Mouse (Mus musculus): ENCODE measurements around the gene Sned1.
"Not testable (repeated sequence)": the region's sequence is repeated elsewhere in the genome, so short reads cannot be mapped to it uniquely, and the experiment has no call there.

The Sned1 gene

DNA sequence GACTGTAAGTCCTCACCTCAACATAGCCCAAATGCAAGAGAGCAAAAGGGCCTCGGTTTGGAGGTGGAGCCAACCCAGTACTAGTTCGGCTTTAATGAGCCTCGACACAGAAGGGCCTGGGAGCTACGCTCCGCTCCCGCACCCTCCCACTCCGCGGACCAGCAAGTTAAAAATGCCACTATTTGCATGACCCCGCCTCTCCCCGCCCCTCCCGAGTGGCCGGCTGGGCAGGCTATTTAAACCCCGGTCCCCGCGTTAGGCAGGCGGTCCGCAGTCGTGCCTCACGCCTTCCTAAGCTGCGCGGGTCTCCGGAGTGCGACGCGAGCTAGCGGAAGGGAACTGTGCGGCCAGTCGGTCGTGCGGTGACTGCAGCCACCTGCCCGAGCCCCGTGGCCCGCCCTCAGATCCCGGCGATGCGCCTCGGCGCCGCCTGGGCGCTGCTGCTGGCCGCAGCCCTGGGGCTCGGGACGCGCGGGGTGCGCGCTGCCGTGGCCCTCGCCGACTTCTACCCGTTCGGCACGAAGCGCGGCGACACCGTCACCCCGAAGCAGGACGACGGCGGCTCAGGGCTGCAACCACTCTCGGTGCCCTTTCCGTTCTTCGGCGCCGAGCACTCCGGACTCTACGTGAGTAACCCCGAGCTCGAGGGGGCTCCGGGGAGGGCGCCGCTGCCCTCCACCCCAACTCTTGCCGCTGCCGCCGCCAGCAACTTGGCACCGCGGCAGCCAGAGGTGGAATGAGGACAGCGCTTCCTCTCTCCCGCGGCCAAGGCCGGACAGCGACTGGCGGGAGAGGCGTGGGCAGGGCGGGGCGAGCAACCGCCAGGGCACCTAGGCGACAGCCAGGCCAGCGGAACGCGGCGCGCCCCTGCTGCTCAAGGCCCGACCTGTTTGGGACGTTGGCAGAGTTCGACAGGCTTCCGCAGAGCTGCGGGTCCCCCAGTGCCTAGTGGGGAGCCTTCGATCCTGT lies at the start of gene Sned1:
Gene Sned1, plus strand, starts transcription at position 266 of the 969 bp plus-strand sequence.
- in situ Hi-C loops (cut with MboI; ENCODE audit: low sequenced_read_pairs), result no loop called here

DNA sequence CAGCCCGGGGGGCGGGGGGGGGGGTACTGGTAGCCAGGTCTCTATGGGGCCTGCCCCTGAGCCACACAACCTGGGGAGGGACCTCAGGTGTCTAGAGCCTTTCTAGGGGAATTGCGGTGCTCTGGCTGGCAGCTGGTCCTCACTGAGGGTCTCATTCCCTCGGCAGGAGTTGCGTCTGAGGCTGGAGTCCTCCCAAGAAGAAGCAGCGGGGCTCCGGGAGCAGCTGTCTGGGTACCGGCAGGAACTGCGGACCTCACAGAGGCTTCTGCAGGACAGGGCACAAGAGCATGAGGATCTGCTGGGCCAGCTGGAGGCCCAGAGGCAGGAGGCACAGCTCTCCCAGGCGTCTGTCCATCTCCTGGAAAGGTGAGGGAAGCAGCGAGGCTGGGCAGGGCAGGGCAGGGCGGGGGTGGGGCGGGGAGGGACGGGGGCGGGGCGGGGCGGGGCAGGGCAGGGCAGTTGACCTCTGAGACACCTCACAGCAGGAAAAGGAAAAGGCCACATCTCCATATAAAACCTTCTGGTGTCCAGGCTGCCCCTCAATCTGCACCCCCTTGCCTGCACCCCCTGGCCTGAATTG lies 44.8 kb upstream of the Sned1 start:
- in situ Hi-C loops (cut with MboI; ENCODE audit: low sequenced_read_pairs), result no loop called here

DNA sequence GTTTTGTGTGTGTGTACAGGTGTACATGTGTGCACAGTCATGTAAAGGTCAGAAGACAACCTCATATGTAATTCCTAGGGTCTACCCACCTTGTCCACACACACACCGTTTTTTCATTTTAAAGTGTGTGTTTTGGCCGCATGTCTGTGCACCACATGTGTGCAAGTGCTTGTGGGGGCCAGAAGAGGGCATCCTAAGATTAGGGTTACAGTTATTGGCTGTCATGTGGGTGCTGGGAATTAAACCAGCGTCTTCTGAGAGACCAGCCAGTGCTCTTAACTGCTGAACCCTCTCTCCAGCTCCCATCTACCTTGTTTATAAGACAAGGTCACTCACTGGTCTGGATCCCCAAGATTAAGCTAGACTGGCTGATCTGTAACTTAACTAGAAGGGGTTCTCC lies 40.7 kb upstream of the Sned1 start:
- in situ Hi-C loops (cut with MboI; ENCODE audit: low sequenced_read_pairs), result no loop called here

DNA sequence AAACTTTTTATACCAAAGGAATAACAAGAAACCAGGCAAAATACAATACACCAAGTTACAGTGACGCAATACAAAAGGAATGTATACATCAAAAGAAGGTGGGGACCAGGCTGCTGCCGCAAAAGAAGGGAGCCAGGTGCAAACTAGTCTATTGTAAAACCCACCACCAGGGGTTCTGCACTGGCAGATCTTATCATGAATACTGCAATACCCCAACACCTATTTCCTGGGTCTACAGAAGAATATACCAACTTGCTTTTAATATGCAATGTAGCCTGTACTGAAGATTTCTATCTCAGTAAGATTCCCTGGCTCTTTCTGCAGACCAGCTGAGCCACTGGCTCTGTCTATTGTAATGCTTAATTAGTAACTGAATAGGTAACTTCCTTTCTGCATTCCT lies 38.2 kb upstream of the Sned1 start:
- in situ Hi-C loops (cut with MboI; ENCODE audit: low sequenced_read_pairs), result not testable (repeated sequence)

DNA sequence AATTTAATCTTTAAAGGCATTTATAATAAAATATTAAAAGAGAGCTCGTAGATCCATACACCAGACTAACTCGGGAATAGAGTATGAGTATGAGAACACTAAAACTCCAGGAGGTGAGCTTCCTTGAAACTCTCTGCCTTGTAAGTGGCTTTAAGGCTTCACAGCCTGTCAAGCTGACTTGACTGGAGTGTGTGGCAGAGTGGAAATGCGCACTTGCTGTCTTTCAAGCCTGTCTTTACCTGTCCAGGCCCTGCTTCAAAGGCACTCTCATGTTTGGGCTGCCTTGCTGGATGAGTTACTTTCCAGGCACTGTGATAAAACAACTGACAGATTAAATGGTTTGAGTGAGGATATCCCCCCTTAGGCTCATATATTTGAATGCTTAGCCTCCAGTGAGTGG lies 37.7 kb upstream of the Sned1 start:
- in situ Hi-C loops (cut with MboI; ENCODE audit: low sequenced_read_pairs), result no loop called here

DNA sequence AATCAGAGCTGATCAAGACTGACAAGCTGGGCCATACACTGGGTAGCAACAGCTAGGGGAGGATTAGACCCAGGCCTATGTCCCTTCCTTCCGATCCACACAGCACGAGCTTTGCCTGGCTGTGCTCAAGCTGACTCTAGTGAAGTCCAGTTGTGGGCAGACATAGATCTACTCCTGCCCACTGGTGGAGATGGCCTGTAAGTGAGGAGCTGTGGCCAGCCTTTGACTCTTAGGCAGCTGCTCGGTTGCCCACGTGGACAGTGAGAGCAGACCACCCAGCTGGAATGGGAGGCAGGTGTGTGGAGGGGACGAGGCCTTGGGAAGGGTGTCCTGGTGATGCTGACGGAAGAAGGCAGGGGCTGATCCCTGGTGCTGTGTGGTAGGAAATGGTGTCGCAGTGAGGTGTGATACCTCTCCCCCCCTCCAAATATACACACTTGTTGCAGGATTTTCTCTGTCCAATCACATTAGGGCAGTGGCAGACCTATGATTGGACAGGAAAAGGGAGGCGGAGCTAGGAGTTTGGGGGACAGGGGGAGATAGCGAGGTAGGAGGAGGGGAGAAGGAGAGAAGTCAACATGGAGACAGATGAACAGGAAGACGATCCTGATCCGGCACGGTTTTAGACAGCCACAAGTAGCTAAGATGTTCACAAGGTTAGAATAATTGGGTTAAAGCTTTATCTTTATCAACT lies 29.2 kb upstream of the Sned1 start:
- in situ Hi-C loops (cut with MboI; ENCODE audit: low sequenced_read_pairs), result no loop called here

DNA sequence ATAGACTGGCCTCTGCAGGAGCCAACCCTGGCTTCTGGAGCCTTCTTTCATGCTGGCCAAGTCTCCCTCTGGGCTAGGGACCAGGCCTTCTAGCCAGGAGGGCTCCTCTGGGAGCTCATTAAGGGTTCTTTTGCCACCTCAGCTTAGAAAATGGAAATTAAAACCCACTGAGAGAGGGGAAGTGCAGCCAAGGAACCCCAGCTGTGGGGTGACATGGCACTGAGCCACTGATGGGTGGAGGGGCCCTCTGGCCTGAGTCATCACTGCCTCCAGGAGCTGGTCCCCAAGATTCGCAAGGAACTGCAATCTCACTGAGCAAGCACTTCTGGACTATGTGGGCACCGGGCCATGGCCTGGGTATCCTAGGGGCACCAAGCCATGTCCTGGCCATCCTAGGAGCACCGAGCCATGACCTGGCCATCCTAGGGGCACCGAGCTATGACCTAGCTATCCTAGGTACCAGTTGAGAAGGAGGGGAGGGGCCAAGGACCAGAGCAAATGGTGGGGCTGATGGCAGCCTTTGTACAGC lies 28.0 kb upstream of the Sned1 start:
- in situ Hi-C loops (cut with MboI; ENCODE audit: low sequenced_read_pairs), result no loop called here

DNA sequence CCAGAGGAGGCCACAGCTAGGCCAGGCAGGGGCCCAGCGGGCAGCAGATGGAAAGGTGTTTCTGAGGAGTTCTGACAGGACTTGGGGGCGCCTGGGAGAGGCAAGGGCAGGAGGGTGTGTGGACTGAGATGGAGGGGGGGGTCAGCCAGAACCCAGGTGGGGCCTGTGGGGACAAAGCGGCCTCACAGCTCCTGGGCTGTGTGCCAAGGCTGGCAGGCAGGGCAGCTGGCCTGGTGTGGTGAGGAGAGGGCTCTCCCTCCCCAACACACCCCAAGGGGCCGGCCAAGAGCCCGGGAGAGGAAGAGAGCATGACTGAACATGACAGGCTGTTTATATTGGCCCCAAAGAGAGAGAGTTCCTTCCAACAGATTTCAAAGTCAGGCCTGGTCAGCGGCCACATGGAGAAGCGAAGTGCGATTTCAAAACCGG lies 25.4 kb upstream of the Sned1 start:
- in situ Hi-C loops (cut with MboI; ENCODE audit: low sequenced_read_pairs), result no loop called here

DNA sequence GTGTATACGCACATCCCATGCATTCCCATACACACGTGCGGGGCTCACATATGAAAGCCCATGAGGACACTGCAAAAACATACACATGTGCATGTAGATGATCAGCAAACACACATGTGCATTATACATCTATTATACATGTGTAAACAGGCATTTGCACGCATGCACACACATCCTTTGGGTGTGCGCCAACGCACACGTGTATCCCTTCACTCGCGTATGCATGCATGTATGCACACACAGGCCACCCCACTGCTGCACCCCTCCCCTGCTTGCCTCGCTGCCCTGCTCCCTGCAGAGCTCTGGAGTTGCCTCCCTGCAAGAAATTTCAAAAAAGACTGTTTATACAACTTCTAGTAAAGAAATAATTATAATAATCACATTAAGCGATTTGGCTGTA lies 24.6 kb upstream of the Sned1 start:
- in situ Hi-C loops (cut with MboI; ENCODE audit: low sequenced_read_pairs), result no loop called here

DNA sequence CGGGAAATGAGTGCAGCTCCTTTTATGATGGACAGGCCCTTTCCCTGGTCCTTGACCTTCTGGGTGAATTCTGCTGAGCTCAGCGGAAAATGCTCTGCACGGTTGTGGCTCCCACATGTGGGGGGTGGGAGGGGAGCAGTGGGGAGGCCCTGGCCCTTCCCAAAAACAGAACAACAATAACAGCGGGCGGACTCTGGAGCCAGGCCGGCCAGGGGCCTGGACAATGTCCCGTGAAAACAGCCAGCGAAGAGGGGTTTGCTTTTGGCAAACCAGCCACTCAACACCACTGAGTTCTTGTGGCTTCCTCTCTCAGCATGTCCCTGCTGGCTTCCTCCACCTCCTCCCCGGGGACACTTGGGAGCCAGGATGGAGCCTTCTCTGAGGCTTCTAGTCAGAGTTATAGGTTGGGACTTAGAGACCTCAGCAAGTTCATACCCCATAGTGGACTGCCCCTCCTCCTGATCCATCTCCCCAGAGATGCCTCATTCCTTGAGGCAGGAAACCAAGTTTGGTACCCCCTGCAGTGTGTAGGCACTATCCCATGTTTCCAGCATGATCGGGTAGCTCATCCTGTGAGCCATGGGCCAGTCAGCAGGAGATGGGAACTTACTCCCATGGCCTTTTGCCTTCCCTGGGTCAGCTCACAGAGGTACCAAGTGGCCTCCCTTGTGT lies 24.0 kb upstream of the Sned1 start:
- in situ Hi-C loops (cut with MboI; ENCODE audit: low sequenced_read_pairs), result no loop called here

DNA sequence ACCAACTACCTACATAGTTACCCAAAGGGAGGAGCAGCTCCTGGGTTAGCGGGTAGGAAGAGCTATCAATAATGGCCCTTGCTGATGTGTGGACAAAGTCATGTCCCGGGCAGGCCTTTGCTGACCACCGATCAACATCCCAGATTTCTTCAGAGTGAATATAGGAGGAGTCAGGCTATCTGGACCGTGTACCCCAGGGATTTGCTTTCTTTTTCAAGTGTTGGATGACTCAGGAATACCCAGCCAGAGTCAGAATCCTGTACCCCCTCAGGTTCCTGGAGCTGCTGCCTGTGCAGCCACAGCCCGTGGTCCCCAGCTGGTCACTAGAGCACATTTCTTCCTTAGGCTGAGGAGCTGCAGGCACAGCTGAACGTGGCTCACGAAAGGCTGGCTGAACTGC lies 23.2 kb upstream of the Sned1 start:
- in situ Hi-C loops (cut with MboI; ENCODE audit: low sequenced_read_pairs), result no loop called here

DNA sequence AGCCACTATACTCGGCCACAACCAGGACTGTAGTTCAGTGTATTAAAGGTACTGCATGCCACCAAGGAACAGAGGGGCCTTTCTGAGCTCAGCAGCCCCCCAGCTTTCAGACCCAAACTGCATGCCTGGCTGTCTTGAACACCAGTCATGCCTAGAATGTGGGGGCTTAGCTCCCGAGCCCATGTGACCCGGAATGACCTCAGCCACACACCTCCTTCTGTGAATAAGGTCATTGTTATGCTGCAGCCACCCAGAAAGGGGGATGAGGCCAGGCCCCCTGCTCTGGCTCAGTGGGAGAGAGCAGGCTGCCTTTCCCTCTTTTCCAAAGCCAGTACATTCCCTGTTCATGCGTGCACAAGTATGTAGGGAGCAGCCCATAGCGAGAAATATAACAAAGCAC lies 21.0 kb upstream of the Sned1 start:
- in situ Hi-C loops (cut with MboI; ENCODE audit: low sequenced_read_pairs), result no loop called here

DNA sequence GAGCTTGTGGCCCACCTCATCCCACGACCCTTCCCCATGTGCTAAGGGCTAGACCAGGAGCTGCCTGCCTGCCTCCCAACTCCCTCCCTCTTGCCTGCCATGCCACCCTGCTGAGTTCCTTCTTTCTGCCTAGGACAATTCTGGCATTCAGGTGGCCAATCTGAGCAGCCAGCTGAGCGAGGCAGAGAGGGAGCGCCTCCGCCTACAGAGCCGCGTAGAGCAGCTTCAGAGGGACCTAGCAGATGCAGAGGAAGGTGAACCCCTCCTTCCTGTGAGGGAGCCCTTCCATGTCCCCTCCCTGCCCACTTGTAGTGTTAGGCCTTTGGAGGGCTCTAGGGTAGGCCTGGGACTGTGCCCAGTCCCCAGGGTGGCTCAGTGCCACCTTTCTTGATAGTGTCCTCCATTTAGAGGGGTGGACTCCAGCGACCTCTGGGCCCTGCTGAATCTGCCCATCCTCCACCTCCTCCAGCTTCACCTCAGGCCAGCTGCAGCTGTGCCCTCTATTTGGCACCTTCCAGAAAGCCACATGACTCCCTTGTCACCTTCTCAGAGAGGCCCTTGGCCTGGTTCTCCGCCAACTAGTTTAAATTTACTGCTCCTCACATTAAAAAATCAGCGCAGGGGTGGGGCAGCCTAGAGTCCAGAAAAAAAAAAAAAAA lies 18.7 kb upstream of the Sned1 start:
- in situ Hi-C loops (cut with MboI; ENCODE audit: low sequenced_read_pairs), result no loop called here

DNA sequence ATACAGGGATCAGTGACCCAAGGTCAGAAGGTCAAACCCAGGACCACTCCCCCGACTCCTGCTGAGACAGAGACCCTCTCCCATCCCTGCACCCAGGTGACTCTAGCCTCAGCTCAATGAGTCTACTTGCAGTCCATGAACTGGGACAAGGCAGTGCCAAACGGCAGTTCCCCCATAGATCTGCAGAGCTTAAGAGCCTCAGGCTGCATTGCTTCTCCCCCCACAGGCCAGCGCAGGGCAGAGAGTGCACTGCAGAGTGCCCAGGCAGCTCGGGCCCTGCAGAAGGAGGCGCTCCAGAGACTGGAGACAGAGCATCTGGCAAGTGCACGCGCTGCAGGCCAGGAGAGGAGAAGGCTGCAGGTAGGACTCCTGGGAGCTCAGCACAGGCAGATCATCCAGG lies 18.1 kb upstream of the Sned1 start:
- in situ Hi-C loops (cut with MboI; ENCODE audit: low sequenced_read_pairs), result no loop called here

DNA sequence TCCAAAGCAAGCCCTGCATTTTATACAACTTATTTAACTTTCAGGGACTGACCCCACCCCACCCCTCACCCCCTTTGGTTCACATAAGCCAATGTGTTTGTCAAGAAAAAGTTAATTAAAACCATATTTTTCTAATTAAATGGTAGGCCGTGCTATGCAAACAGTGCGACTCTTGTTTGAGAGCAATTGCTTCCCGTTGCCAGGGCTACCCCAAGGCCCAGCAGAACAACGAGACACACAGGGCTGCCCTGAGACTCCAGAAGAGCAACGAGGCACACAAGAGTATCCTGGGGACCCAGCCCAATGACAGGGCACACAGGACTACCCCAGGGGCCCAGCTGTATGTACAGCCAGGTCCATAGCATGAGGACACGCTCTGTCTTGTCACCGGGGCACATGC lies 14.9 kb upstream of the Sned1 start:
- in situ Hi-C loops (cut with MboI; ENCODE audit: low sequenced_read_pairs), result no loop called here

DNA sequence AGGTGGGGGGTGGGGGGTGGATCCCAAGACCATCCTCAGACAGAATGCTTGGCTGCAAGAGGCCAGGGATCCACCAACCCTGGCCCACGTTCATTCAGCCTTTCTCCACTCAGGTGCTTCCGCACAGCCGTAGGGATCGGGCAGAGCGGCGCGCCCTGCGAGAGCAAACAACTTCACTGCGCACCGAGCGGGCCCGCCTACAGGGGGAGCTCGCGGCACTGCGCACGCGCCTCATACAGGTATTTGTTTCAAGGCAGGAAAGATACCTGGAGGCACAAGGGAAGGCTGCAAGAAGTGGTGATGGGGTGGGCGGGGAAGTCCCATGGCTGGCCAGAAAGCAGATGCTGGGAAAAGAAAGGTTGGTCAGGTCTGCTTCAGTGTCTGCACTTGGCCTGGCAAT lies 11.7 kb upstream of the Sned1 start:
- in situ Hi-C loops (cut with MboI; ENCODE audit: low sequenced_read_pairs), result no loop called here

DNA sequence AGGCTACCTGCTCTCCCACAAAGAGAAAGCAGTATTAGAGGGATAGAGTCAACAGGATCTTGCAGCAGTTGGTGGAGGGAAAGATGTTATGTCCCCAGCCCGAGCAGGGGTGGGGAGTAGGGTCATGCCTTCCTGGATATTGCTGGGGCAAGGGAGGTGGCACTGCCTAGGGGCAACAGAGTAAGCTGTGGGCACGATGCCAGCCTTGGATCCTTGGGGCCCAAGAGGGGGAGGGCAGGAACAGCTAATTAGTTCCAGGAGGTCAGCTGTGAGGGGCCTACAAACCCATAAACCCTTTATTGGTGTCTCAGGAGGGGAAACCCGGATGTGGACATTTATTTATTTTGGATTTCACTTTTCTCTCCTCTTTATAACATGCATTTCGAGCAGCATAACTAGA lies 10.4 kb upstream of the Sned1 start:
- in situ Hi-C loops (cut with MboI; ENCODE audit: low sequenced_read_pairs), result no loop called here

DNA sequence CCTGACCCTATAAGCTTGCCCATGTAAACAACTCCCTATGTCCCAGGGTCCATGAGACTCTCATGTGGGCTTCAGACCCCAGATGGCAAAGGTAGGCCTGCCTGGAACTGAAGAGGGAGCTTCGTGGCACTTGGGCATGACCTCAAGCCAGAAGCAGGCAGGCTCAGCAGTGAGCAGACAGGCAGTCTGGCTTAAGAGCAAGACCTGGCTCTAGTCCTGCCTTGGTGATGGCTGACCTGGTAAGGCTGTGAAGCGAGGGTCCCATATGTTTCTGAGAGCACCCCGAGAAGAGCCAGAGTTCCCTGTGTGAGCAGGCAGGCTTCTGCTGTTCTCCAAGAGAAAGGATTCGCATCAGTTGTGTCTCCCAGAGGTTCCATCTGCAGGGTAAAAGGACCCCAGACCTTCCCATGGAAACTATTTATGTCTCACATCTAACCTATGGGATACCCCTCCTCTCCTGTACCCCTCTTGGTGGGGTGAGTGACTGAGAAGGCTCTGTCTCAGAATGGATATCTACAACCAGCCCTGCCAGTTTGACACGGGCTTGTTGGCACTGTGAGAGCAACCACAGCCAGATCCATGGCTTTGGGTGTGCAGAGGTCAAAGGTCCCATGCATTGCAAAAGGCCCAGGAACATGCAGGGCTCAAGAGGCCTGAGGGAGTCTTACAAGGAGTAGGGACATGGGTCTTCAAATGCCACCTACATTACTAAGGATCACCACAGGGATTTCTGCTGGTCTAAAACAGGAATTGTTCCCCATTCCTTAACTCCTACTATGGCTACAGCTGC lies 9.7 kb upstream of the Sned1 start:
- in situ Hi-C loops (cut with MboI; ENCODE audit: low sequenced_read_pairs), result no loop called here

DNA sequence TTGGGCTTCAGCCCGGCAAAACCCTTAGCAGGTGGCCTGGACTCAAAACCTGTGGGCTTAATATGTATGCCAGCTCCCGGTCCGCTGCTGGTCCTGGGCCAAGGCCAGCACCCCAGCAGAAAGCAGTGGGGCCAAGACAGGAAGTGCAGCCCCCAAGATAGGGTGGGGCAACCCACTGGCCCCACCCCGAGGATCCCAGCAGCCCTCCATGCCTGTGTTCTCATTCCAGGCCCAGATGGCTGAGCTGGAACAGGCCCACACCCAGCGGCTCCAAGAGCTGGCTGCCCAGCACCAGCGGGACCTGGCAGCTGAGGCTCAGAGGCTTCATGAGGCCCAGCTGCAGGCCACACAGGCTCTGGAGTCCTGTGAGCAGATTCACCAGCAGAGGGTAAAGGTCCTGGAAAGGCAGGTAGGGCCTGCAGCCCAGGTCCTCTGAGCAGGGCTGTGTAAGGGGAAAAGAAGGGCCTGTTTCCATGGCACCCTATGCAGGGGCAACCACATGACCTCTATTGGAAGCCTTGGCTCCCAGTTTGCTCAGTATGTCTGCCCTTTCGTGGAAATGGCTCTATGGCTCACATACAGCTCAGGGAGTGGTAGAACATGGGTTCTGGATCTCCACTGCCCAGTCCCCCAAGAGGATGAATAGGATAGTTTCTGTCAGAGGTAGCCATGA lies 8.2 kb upstream of the Sned1 start:
- in situ Hi-C loops (cut with MboI; ENCODE audit: low sequenced_read_pairs), result no loop called here

All from CH12F3 (cell line).